Comparison of ENCODE assay signal across 23 mouse cellular contexts in genomic region chr5:99877565-99877964, GRCm38 (mm10). TPM values are rescaled to one million over a fixed set of nuclear protein-coding genes. Genes with fewer than 3 reads are reported as not detected.
A peak's percentile ranks its signal among the peaks of the same experiment; 100 is the strongest.
DNase-seq lines count a peak whose midpoint lies in the region; ATAC-seq and TF ChIP-seq lines count a peak whose summit lies in the region.
"Had no signal": no experiment of that assay in that cellular context is flagged by ENCODE, and none has a peak within 500 bp of the region (broad histone marks: within the 10 kb centered on the region; RNA-seq: fewer than 3 reads in every experiment).

No protein-coding gene starts in this region.

- H3K4me1 ChIP-seq in midbrain, postnatal 0 days (ENCODE audit: insufficient read depth, low read length) = no peaks in the 10 kb centered on the region
- no peaks in the 10 kb centered on the region for H3K4me1 ChIP-seq in midbrain, embryonic 10.5 days
- H3K4me1 ChIP-seq: embryonic facial prominence, embryonic 13.5 days had no signal

- no peak overlapping the region for H3K9ac ChIP-seq in midbrain, postnatal 0 days (replicated peaks; ENCODE audit: low read length, poor library complexity, severe bottlenecking)
- H3K9ac ChIP-seq: embryonic facial prominence, embryonic 13.5 days had no signal

- no peaks in the 10 kb centered on the region for H3K9me3 ChIP-seq in midbrain, postnatal 0 days (ENCODE audit: low read length)
- H3K9me3 ChIP-seq in midbrain, embryonic 10.5 days (replicated peaks) = no peaks in the 10 kb centered on the region
- H3K9me3 ChIP-seq: embryonic facial prominence, embryonic 13.5 days had no signal

- ATAC-seq in midbrain, postnatal 0 days (ENCODE audit: low FRiP score) = no peak
- ATAC-seq: forebrain, embryonic 16.5 days; intestine, embryonic 16.5 days had no signal

- H3K27me3 ChIP-seq in midbrain, postnatal 0 days (ENCODE audit: insufficient read depth, low read length) = no peaks in the 10 kb centered on the region
- H3K27me3 ChIP-seq in midbrain, embryonic 10.5 days (ENCODE audit: low read depth, poor library complexity, severe bottlenecking) = no peaks in the 10 kb centered on the region
- H3K27me3 ChIP-seq: CH12.LX; embryonic facial prominence, embryonic 13.5 days had no signal

- H3K4me2 ChIP-seq in midbrain, postnatal 0 days (ENCODE audit: low read depth, low read length, poor library complexity, severe bottlenecking) = no peak overlapping the region
- H3K4me2 ChIP-seq: embryonic facial prominence, embryonic 13.5 days had no signal

- no peak for TF ChIP-seq CTCF in midbrain, postnatal 0 days (IDR thresholded peaks at IDR 0.05)

- H3K36me3 ChIP-seq in midbrain, postnatal 0 days (ENCODE audit: insufficient read depth, low read length) = no peaks in the 10 kb centered on the region
- no peaks in the 10 kb centered on the region for H3K36me3 ChIP-seq in midbrain, embryonic 10.5 days
- H3K36me3 ChIP-seq: embryonic facial prominence, embryonic 13.5 days had no signal

- intact Hi-C loops in left cerebral cortex, postnatal 4 days (cut with DNase I) = no loop called here

- peak; percentile 8 for DNase-seq in embryo, embryonic 10.5 days (ENCODE audit: low spot score)
- DNase-seq in embryo, embryonic 10 days (ENCODE audit: low spot score) = no peak
- peak; percentile 72 for DNase-seq in left cerebral cortex, postnatal 4 days
- no peak for DNase-seq in left cerebral cortex, adult 18-20 months (ENCODE audit: low spot score in 2 of 2)
- DNase-seq in midbrain, postnatal 0 days (ENCODE audit: low spot score) = peak; percentile 19
- no peak for DNase-seq in midbrain, embryonic 10.5 days (ENCODE audit: low spot score)
- DNase-seq in adrenal gland, postnatal 14 days = peak; percentile 61
- no peak for DNase-seq in layer of hippocampus, adult 9-10 months (ENCODE audit: low spot score)
- DNase-seq: cerebellum, adult 18-20 months; lung, adult 18-20 months; right cerebral cortex, postnatal 25 days; thymus, postnatal 36 days had no signal

- WGBS in midbrain, postnatal 0 days = 60% methylated on average over 9 of the region's 9 CpGs
- 87% methylated on average over 9 of the region's 9 CpGs for WGBS in midbrain, embryonic 10.5 days

- no peak overlapping the region for H3K27ac ChIP-seq in midbrain, postnatal 0 days (ENCODE audit: low read depth, low read length)
- no peak overlapping the region for H3K27ac ChIP-seq in midbrain, embryonic 10.5 days (replicated peaks)
- H3K27ac ChIP-seq: embryonic facial prominence, embryonic 13.5 days had no signal

- H3K4me3 ChIP-seq in midbrain, postnatal 0 days (ENCODE audit: low read depth, low read length) = no peak overlapping the region
- no peak overlapping the region for H3K4me3 ChIP-seq in midbrain, embryonic 10.5 days
- H3K4me3 ChIP-seq: embryonic facial prominence, embryonic 13.5 days; megakaryocyte, embryonic 14.5 days had no signal

RNA-seq across cellular contexts. Expression of gene Vamp9, which starts 28.5 kb away (rescaled TPM):
- not detected for total RNA-seq in left cerebral cortex, postnatal 4 days (2021)
- total RNA-seq in left cerebral cortex, adult 18-20 months (2021) = 1 to 10 TPM; 1.6 TPM
- not detected in 2 replicates for total RNA-seq in midbrain, postnatal 0 days (2014; rRNA removed)
- polyA plus RNA-seq in midbrain, postnatal 0 days (2015; fragmentation: Nextera tagmentation; extraction: Ambion mirVana) = 0.71 and 0.73 TPM in 2 replicates
- polyA plus RNA-seq in midbrain, embryonic 10.5 days (2016; fragmentation: Nextera tagmentation; extraction: Ambion mirVana) = 0.33 and 0.37 TPM in 2 replicates
- 1.8 TPM in 1 of 2 replicates, not detected in the other for total RNA-seq in adrenal gland, postnatal 14 days (2021)
- total RNA-seq: CH12.LX; gastrocnemius, adult 18-20 months; hematopoietic stem cell, adult 5-6 weeks; liver, adult 2 months; MEL; monocyte, adult 5-6 weeks had no signal
- polyA plus RNA-seq: liver, adult 2 months; spleen, adult 2 months had no signal

Comparison
In these comparisons a context has a peak if more than half of its experiments do, and no peak if none do; other contexts are left out.
1. DNase-seq: peak in embryo, embryonic 10.5 days (single experiment), left cerebral cortex, postnatal 4 days (single experiment), midbrain, postnatal 0 days (single experiment) and adrenal gland, postnatal 14 days (single experiment); none in embryo, embryonic 10 days (single experiment), left cerebral cortex, adult 18-20 months (0 of 2), midbrain, embryonic 10.5 days (single experiment) and layer of hippocampus, adult 9-10 months (single experiment).